Mouse (Mus musculus) midbrain, embryonic 11.5 days (tissue): ENCODE results near the gene Spata25. TPM values are rescaled to one million over a fixed set of nuclear protein-coding genes. Genes with fewer than 3 reads are reported as not detected.

Experiments
- ATAC-seq: fragments of 200-750 bp; cut with Nextera tagmentation; 2 replicates; pipeline ENCODE4 v1.8.0; 2017; ENCODE audit warnings: moderate TSS enrichment, moderate library complexity; ENCODE audit not compliant: low FRiP score
- DNase-seq: peaks from one replicate; pipeline ENCODE4 v3.0.0; 2015; ENCODE audit warnings: low spot score; ENCODE audit errors: missing footprints
- H3K27ac ChIP-seq: fragments of 300-500 bp; sonication (generic); 2 replicates; pipeline ENCODE4 v1.5.1; 2014; ENCODE audit warnings: low read depth, low read length
- H3K27me3 ChIP-seq: fragments of 300-500 bp; sonication (generic); 2 replicates; pipeline ENCODE4 v1.6.1; 2014; ENCODE audit warnings: mild to moderate bottlenecking, low read length, moderate library complexity, mixed read lengths; ENCODE audit not compliant: control insufficient read depth, insufficient read depth
- H3K36me3 ChIP-seq: fragments of 300-500 bp; sonication (generic); 2 replicates; pipeline ENCODE4 v1.6.1; 2014; ENCODE audit warnings: mild to moderate bottlenecking, low read length, moderate library complexity, mixed read lengths; ENCODE audit not compliant: control insufficient read depth, insufficient read depth
- H3K4me1 ChIP-seq: fragments of 300-500 bp; sonication (generic); 2 replicates; pipeline ENCODE4 v1.6.1; 2014; ENCODE audit warnings: low read length; ENCODE audit not compliant: control insufficient read depth, insufficient read depth
- H3K4me2 ChIP-seq: fragments of 300-500 bp; sonication (generic); 2 replicates; pipeline ENCODE4 v1.6.1; 2014; ENCODE audit warnings: mild to moderate bottlenecking, moderate library complexity
- H3K4me3 ChIP-seq: fragments of 300-500 bp; sonication (generic); 2 replicates; pipeline ENCODE4 v1.5.1; 2014; ENCODE audit warnings: low read depth, low read length
- H3K9ac ChIP-seq: fragments of 300-500 bp; sonication (generic); 2 replicates; pipeline ENCODE4 v1.6.1; 2014; ENCODE audit warnings: low read length
- H3K9me3 ChIP-seq: fragments of 300-500 bp; sonication (generic); 2 replicates; pipeline ENCODE4 v1.6.1; 2016; ENCODE audit warnings: low read length; ENCODE audit not compliant: control insufficient read depth
- WGBS: fragments of 180-500 bp; shearing (Covaris S2); extraction: QIAGEN DNeasy Blood & Tissue Kit; methylation state at CpG from one replicate; pipeline ENCODE4 v1.1.7; 2014; 5-methylcytosine and 5-hydroxymethylcytosine counted together
- polyA plus RNA-seq: library from polyadenylated mRNA; unstranded; fragments of >200 nt; fragmentation: Nextera tagmentation; extraction: Ambion mirVana; gene quantifications from 2 replicates; pipeline ENCODE4 v1.2.1, GENCODE M21; 2014

Gene Spata25
- polyA plus RNA-seq, 1 experiment from 2014 or later, result not detected

DNA sequence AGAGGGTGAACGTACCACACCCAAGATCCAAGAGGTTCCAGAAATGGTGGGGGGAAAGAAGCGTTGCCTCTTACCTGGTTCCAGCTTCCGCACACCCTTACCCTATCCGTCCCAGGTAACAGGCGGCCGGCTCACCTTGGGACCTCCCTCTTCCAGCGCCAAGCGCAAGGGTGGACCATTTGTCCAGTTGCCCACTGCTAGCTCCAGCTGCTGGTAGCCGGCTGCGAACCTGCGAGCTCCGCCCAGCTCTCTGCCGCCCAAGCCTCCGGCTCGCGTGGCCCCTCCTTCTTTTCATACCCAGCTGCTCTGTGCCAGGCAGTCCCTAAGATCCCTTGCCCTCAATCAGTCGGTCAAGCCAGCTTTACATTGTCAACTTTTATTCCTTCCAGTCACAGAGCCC is 51.5 kb downstream of the Spata25 start:
- H3K4me3 ChIP-seq, result no peak overlapping the region
- WGBS, result 64% methylated on average over 17 of the region's 17 CpGs
- DNase-seq (no peak), ATAC-seq (no peak)
- peaks cover 5% of the 10 kb centered on the region; the same call in 1 of the 2 replicates for H3K4me1 ChIP-seq
- no peaks in the 10 kb centered on the region for H3K27me3 ChIP-seq
- no peaks in the 10 kb centered on the region for H3K9me3 ChIP-seq
- no peak overlapping the region for H3K4me2 ChIP-seq
- H3K36me3 ChIP-seq, result peaks cover 7% of the 10 kb centered on the region
- no peak overlapping the region for H3K27ac ChIP-seq
- no peak overlapping the region for H3K9ac ChIP-seq

Other genes with a start within 250 kb of the Spata25 start
- gene Wfdc6a, start 243.1 kb downstream of the Spata25 start, polyA plus RNA-seq, result not detected in 2 replicates
- gene Eppin, start 234.9 kb downstream of the Spata25 start, polyA plus RNA-seq, result not detected in 2 replicates
- gene Wfdc6b, start 215.0 kb downstream of the Spata25 start, polyA plus RNA-seq, result not detected in 2 replicates
- gene Wfdc8, start 214.9 kb downstream of the Spata25 start, polyA plus RNA-seq, result not detected in 2 replicates
- gene Wfdc16, start 189.7 kb downstream of the Spata25 start, polyA plus RNA-seq, result not detected in 2 replicates
- gene Wfdc10, start 172.5 kb downstream of the Spata25 start, polyA plus RNA-seq, result not detected in 2 replicates
- not detected in 2 replicates for gene Wfdc9, start 172.0 kb downstream of the Spata25 start, polyA plus RNA-seq
- not detected in 2 replicates for gene Wfdc11, start 154.4 kb downstream of the Spata25 start, polyA plus RNA-seq
- gene Wfdc13, start 143.4 kb downstream of the Spata25 start, polyA plus RNA-seq, result 0.21 TPM in 1 of 2 replicates, not detected in the other
- gene Spint4, start 130.0 kb downstream of the Spata25 start, polyA plus RNA-seq, result not detected in 2 replicates
- not detected in 2 replicates for gene Spint5, start 113.2 kb downstream of the Spata25 start, polyA plus RNA-seq
- 0.66 and 0.85 TPM in 2 replicates for gene Wfdc3, start 82.6 kb downstream of the Spata25 start, polyA plus RNA-seq
- gene Dnttip1, start 82.6 kb downstream of the Spata25 start, polyA plus RNA-seq, result 75.9 and 82.5 TPM in 2 replicates
- 520 and 544 TPM in 2 replicates for gene Ube2c, start 58.6 kb downstream of the Spata25 start, polyA plus RNA-seq
- gene Tnnc2, start 48.6 kb downstream of the Spata25 start, polyA plus RNA-seq, result not detected in 2 replicates
- 10.4 and 11.7 TPM in 2 replicates for gene Snx21, start 42.7 kb downstream of the Spata25 start, polyA plus RNA-seq
- 10.2 and 12.6 TPM in 2 replicates for gene Acot8, start 23.7 kb downstream of the Spata25 start, polyA plus RNA-seq
- gene Zswim3, start 23.4 kb downstream of the Spata25 start, polyA plus RNA-seq, result 11.4 and 12.6 TPM in 2 replicates
- 22.0 and 23.2 TPM in 2 replicates for gene Zswim1, start 5.9 kb downstream of the Spata25 start, polyA plus RNA-seq
- 84.8 and 89.7 TPM in 2 replicates for gene Ctsa, start 4.3 kb upstream of the Spata25 start, polyA plus RNA-seq
- gene Neurl2, start 4.9 kb upstream of the Spata25 start, polyA plus RNA-seq, result 3.8 and 4.5 TPM in 2 replicates
- 91.8 and 97.3 TPM in 2 replicates for gene Pltp, start 29.2 kb upstream of the Spata25 start, polyA plus RNA-seq
- gene Pcif1, start 50.8 kb upstream of the Spata25 start, polyA plus RNA-seq, result 62.0 and 65.7 TPM in 2 replicates
- 8.2 and 8.8 TPM in 2 replicates for gene Zfp335, start 83.2 kb upstream of the Spata25 start, polyA plus RNA-seq
- gene Mmp9, start 112.2 kb upstream of the Spata25 start, polyA plus RNA-seq, result 1.9 and 2.0 TPM in 2 replicates
- gene Slc12a5, start 132.3 kb upstream of the Spata25 start, polyA plus RNA-seq, result 2.8 and 3.0 TPM in 2 replicates
- gene Ncoa5, start 206.3 kb upstream of the Spata25 start, polyA plus RNA-seq, result 76.9 and 85.6 TPM in 2 replicates
- gene Cd40, start 227.1 kb upstream of the Spata25 start, polyA plus RNA-seq, result 5.6 and 7.3 TPM in 2 replicates